Mouse (Mus musculus) B cell, adult 2 months (primary cell): Measurements from ENCODE around the gene Nat8f6.
"Not testable (repeated sequence)": the region's sequence is repeated elsewhere in the genome, so short reads cannot be mapped to it uniquely, and the experiment has no call there.

Experiments used
- DNase-seq, 2 experiments: peaks; one replicate each; pipeline ENCODE4 v3.0.0; 2022

Nat8f6 gene

GRCm38 (mm10) chr6:85820837-85821236 is at the start of gene Nat8f6, which contains the start of gene Nat8f5:
Nat8f6 (minus strand) TSS chr6:85820954.
Nat8f5 (minus strand) TSS chr6:85820972.
- no peak for DNase-seq

GRCm38 (mm10) chr6:85869006-85869405 is 48.3 kb upstream of the Nat8f6 start, which contains the start of gene Nat8f2:
Nat8f2 (minus strand) TSS chr6:85869158.
- DNase-seq = not testable (repeated sequence)

DNA sequence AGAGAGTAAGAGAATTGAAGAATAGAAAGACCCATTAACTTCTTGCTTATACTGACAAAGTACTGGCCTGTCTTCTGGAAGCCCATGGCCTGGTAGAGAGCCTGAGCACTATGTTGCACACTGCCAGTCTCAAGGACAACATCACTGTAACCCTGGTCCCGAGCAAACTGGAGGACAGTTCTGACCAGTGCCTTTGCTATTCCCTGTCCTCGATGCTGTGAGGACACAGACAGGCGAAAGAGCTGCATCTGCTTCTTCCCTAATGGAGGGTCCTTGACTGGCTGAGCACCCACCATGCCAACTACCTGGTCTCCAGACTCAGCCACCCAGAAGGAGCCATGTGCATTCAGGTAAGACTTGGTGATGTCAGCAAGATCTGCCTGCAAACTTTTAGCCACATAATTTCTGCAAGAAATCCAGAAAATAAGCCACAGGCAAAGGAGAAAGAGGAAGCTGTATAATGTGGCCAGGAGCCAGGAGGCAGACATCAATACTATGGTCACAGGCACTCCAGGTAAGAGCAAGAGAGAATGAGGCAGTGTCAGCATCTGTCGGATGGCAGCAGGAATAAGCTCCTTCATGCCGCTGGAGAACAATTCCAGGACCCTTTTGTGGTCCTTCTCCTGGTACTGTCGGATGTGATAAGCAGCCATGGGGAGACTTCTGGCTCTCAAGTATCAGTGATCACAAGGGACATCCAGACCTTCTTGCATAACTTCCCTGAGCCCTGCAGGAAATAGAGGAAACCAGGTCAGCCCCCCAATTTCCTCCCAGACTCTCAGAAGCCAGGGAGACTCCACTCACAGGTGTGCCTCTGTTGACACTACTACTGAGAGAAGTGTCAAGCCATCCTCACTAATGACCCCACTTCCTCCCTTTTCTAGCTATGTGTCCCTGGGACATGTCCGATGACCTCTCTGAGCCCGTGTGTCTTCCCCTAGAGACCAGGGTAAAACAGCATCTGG is 47.3 kb upstream of the Nat8f6 start:
- DNase-seq = no peak

- not testable (repeated sequence) for DNase-seq
Measured at GRCm38 (mm10) chr6:85866995-85867394, 46.2 kb upstream of the Nat8f6 start.

DNA sequence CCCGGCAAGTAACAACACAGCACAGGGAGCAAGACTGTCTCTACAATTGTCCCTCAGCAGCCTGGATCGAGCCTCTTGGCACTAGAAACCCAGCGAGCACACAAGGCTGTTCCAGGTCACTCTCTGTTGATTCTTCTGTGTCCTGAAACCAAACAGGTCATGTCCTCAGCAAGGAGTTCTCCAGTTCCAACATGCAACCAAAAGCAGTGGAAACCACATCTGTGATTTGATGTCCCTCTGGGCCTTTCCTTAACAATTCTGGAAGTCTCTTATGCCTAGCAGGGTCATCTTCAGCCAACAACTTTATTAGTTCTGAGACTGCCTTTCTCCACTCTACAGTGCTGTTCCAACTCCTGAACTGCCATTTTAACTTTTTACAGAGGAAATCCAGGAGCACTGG is 45.4 kb upstream of the Nat8f6 start:
- DNase-seq = not testable (repeated sequence)

DNA sequence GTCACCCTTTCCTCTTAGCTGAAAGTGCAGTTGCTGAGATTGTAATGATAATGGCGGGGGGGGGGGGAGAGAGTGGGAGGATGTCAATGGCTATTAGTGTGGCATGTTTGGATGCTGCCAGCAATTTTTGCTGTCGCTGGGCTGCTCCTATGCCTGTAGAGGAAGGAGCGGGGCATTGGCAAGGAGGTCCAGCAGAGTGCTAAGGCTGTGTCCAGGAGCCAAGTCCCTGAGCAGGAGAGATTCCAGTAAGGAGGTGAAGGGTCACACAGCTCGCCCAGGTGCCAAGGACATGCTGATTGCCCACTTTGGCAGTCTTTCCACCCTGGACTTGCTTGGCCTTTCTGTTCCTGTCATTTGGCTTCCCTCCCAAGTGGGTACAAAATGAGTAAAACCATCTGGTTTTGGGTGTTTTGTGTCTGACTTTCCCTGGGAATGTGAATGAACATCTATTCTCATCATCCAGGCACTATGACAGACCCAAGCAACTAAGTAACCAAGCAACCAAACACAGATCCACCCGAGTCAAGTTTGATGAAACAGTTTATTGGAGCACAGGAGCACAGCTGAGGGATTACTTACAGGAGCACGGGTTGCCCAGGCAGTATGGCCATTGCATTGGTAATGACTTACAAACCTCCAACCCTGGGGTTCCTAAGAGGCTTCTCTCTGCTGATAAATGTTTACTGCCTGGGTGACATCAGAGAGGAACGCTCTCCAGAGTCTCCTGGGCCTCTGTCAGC is 44.3 kb upstream of the Nat8f6 start:
- DNase-seq = not testable (repeated sequence)

- DNase-seq = no peak
Measured at GRCm38 (mm10) chr6:85863840-85864239, 43.1 kb upstream of the Nat8f6 start.

GRCm38 (mm10) chr6:85863136-85863535 is 42.4 kb upstream of the Nat8f6 start:
- no peak for DNase-seq

DNA sequence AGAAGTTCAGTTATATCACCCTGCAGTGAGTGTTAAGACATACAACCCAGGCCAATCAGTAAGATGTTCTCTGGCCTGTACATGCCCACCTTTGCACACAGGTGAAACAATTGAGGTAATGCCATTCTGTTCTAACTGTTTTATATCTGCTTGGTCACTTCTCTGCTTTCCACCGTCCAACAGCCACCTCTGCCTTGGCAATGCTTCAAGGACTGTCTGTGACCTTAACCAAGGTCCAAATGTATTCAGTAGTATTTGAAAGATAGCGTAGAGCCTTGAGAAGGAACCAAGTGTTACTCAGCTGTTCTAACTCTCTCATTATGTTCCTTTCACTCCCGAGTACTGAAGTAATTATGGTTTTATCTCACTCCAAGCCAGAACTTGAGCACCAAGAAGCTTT is 41.8 kb upstream of the Nat8f6 start:
- DNase-seq = no peak

GRCm38 (mm10) chr6:85861247-85861646 is 40.5 kb upstream of the Nat8f6 start:
- no peak for DNase-seq

- DNase-seq = no peak
Measured at GRCm38 (mm10) chr6:85856194-85856678, 35.5 kb upstream of the Nat8f6 start.

- DNase-seq = no peak
Measured at GRCm38 (mm10) chr6:85853481-85853880, 32.7 kb upstream of the Nat8f6 start.

GRCm38 (mm10) chr6:85851062-85851773 is 30.5 kb upstream of the Nat8f6 start:
- no peak for DNase-seq

DNA sequence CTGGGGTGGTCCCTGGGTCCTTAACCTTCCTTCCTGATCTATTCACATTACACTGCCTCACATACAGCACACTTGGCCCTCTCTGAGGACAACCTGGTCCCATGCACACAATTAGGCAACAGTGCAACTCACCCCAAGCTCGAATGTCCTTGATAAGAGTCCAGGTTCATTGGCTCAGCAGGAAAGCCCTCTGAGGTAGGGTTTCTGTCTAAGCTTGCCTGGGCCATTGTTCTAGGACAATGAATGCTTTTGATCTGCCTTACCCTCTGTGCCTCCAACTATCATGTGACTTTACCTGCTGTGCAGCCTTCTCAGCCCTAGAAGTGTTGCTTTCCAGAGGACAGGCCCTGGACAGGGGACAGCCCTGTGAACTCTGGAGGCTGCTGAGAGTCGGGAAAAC is 28.5 kb upstream of the Nat8f6 start:
- DNase-seq = no peak

DNA sequence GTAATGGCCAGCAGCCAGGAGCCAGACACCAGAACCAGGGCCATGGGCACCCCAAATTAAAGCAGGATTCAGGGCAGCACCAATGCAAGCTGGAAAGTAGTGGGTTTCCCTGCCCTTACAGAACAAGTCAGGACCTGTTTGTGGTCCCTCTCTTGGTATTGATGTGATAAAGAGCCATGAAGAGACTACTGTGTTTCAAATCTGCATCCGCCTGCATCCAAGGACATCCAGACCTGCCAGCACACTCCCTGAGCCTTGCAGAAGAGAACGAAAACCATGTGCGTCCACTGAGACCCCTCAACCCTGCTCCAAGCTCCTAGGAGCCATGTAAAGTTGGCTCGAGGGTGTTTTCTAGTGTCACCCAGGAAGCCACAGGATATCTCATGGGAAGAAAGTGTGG is 27.4 kb upstream of the Nat8f6 start:
- DNase-seq = no peak

DNA sequence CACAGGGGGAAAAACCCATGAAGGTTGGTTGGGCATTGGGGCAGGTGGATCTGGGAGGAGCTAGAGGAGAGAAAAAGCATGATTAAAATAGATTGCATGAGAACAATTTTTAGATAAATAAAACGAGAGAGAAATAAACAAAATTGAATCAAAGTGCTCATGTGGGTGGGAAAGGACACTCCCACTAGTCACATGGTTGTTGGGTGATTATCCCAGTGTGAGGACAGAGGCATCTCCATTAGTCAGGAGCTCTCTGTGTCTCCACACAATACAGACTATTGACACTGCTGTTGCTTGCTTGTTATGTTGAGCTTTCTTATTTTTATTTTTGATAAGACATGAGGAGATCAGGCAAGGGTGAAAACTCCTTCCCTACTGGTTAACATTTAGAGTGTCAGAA is 26.2 kb upstream of the Nat8f6 start:
- DNase-seq = no peak

GRCm38 (mm10) chr6:85843677-85844458 is 23.1 kb upstream of the Nat8f6 start:
- not testable (repeated sequence) for DNase-seq

- no peak for DNase-seq
Measured at GRCm38 (mm10) chr6:85839982-85840381, 19.2 kb upstream of the Nat8f6 start.

DNA sequence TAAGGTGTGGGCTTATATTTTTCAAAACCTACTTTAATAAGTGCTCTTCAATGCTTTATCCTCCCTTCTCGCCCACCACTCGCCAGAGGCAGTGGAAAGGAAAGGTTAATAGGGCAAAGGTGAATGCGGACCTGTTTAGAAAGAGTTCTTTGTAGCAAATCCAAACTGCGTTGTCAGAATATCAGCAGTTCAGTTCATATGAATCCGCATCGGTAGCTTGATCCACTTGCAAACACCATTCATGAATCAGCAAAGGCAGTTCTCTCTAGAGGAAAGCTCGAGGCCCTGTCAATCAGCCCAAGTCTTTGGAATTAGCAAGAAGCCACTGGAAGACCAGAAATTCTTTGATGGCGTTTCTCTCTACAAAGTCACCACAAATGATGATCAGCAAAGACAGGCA is 17.9 kb upstream of the Nat8f6 start:
- DNase-seq = no peak

DNA sequence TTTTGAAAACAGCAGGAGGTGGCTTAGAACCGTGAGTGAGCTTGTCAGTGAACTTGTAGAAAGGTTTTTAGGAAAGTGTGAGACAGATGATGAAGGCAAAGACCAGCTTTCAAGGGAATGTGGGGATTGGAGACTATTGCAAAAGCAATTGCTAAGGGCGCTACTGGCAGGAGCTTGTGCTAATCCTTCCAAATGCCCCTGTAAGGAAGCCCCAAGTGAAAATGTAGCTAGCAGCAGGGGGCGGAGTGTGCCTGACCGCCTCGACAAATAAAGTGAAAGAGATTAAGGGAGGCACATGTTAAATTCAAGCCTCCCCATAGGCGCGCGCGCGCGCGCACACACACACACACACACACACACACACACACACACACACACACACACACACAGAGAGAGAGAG is 16.6 kb upstream of the Nat8f6 start:
- not testable (repeated sequence) for DNase-seq

DNA sequence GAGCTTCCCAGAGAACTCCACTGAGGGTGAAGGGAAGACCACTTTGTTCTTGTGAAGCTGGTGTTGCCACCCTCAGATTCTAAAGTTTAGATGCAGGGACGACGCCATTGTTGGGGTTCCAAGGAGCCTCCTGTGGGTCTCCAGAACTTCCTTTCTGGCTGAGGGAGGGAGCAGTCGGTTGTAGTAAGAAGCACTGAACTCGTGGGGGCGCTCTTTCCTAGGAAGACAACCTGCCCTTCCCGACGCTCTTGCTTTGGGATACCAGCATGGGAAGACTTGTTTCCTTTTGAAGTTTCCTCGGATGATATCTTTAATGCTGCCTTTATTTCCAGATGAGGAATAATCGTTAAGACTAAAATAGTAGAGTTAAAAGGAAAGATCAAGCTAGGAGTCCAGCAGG is 16.1 kb upstream of the Nat8f6 start:
- DNase-seq = peak; percentile 8 to 10

GRCm38 (mm10) chr6:85836098-85836497 is 15.3 kb upstream of the Nat8f6 start:
- DNase-seq = not testable (repeated sequence)
